Mouse (Mus musculus) midbrain, embryonic 10.5 days (tissue): ENCODE measurements around the gene Rnf169. TPM values are rescaled to one million over a fixed set of nuclear protein-coding genes. Genes with fewer than 3 reads are reported as not detected.
A peak's percentile ranks its signal among the peaks of the same experiment; 100 is the strongest.

ENCODE experiments used
- DNase-seq: peaks from one replicate; pipeline ENCODE4 v3.0.0-alpha.2; 2017; ENCODE audit warnings: low spot score
- H3K27ac ChIP-seq: fragments of 300-500 bp; sonication (generic); replicated peaks from 2 replicates; pipeline ENCODE4 v1.5.1; 2016; ENCODE audit warnings: mild to moderate bottlenecking
- H3K27me3 ChIP-seq: fragments of 300-500 bp; sonication (generic); 2 replicates; pipeline ENCODE4 v1.6.1; 2016; ENCODE audit warnings: low read depth, mild to moderate bottlenecking; ENCODE audit not compliant: poor library complexity, severe bottlenecking
- H3K36me3 ChIP-seq: fragments of 300-500 bp; sonication (generic); 2 replicates; pipeline ENCODE4 v1.6.1; 2016; ENCODE audit warnings: mild to moderate bottlenecking, moderate library complexity
- H3K4me1 ChIP-seq: fragments of 300-500 bp; sonication (generic); 2 replicates; pipeline ENCODE4 v1.6.1; 2016
- H3K4me3 ChIP-seq: fragments of 300-500 bp; sonication (generic); 2 replicates; pipeline ENCODE4 v1.5.1; 2016; ENCODE audit warnings: mild to moderate bottlenecking, moderate library complexity
- H3K9me3 ChIP-seq: fragments of 300-500 bp; sonication (generic); replicated peaks from 2 replicates; pipeline ENCODE4 v1.6.1; 2016; ENCODE audit warnings: mild to moderate bottlenecking
- WGBS: fragments of 180-500 bp; shearing (Covaris S2); methylation state at CpG from one replicate; pipeline ENCODE4 v1.1.7; 2016; 5-methylcytosine and 5-hydroxymethylcytosine counted together
- polyA plus RNA-seq: library from polyadenylated mRNA; unstranded; fragments of >200 nt; fragmentation: Nextera tagmentation; extraction: Ambion mirVana; gene quantifications from 2 replicates; pipeline ENCODE4 v1.2.1, GENCODE M21; 2016

The Rnf169 gene
- polyA plus RNA-seq, 1 experiment from 2014 or later: 4.0 TPM

GRCm38 (mm10) chr7:99920416-99920815 is 59.8 kb downstream of the Rnf169 start:
- Histone ChIP-seq H3K9me3 (no peaks in the 10 kb centered on the region), H3K4me3 (no peak overlapping the region), H3K27me3 (peaks cover 40% of the 10 kb centered on the region), H3K36me3 (peaks cover 57% of the 10 kb centered on the region), H3K27ac (no peak overlapping the region), H3K4me1 (peaks cover 21% of the 10 kb centered on the region)
- no peak for DNase-seq
- 80% methylated on average over 2 of the region's 2 CpGs for WGBS

- 92% methylated on average over 6 of the region's 6 CpGs for WGBS
- H3K9me3 ChIP-seq: no peaks in the 10 kb centered on the region
- H3K4me3 ChIP-seq: no peak overlapping the region
- no peak overlapping the region for H3K27ac ChIP-seq
- H3K36me3 ChIP-seq: peaks cover 53% of the 10 kb centered on the region
- no peak for DNase-seq
- peaks cover 41% of the 10 kb centered on the region for H3K27me3 ChIP-seq
- H3K4me1 ChIP-seq: peaks cover 21% of the 10 kb centered on the region
Measured at GRCm38 (mm10) chr7:99919971-99920370, 60.3 kb downstream of the Rnf169 start.

GRCm38 (mm10) chr7:99919164-99919563 is 61.1 kb downstream of the Rnf169 start:
- Histone ChIP-seq H3K27me3 (peaks cover 41% of the 10 kb centered on the region), H3K27ac (no peak overlapping the region)

GRCm38 (mm10) chr7:99917320-99917844 is 62.9 kb downstream of the Rnf169 start:
- peak overlapping the region; percentile 54 for H3K4me3 ChIP-seq
- H3K36me3 ChIP-seq: peaks cover 27% of the 10 kb centered on the region
- peaks cover 41% of the 10 kb centered on the region for H3K27me3 ChIP-seq
- peak; percentile 48 for DNase-seq
- H3K9me3 ChIP-seq: no peaks in the 10 kb centered on the region
- peaks cover 21% of the 10 kb centered on the region for H3K4me1 ChIP-seq
- 3% methylated on average over 36 of the region's 36 CpGs for WGBS
- peak overlapping the region; percentile 13; the same call in 1 of the 2 replicates for H3K27ac ChIP-seq

More at GRCm38 (mm10) chr7:99919164-99919563, 61.1 kb downstream of the Rnf169 start:
- H3K36me3 ChIP-seq: peaks cover 44% of the 10 kb centered on the region
- H3K4me3 ChIP-seq: no peak overlapping the region
- 95% methylated on average over 2 of the region's 2 CpGs for WGBS
- H3K9me3 ChIP-seq: no peaks in the 10 kb centered on the region
- H3K4me1 ChIP-seq: peaks cover 21% of the 10 kb centered on the region
- no peak for DNase-seq

GRCm38 (mm10) chr7:99916741-99917319 is 63.4 kb downstream of the Rnf169 start:
- H3K27me3 ChIP-seq: peaks cover 41% of the 10 kb centered on the region
- H3K36me3 ChIP-seq: peaks cover 24% of the 10 kb centered on the region
- H3K9me3 ChIP-seq: no peaks in the 10 kb centered on the region
- H3K27ac ChIP-seq: no peak overlapping the region
- peaks cover 21% of the 10 kb centered on the region for H3K4me1 ChIP-seq
- H3K4me3 ChIP-seq: peak overlapping the region; percentile 54
- DNase-seq: peak; percentile 67
- WGBS: 6% methylated on average over 22 of the region's 22 CpGs

- no peak overlapping the region for H3K27ac ChIP-seq
- peaks cover 41% of the 10 kb centered on the region for H3K27me3 ChIP-seq
- H3K4me1 ChIP-seq: peaks cover 21% of the 10 kb centered on the region
- DNase-seq: no peak
- peaks cover 13% of the 10 kb centered on the region for H3K36me3 ChIP-seq
- 86% methylated on average over 2 of the region's 2 CpGs for WGBS
- H3K4me3 ChIP-seq: no peak overlapping the region
- no peaks in the 10 kb centered on the region for H3K9me3 ChIP-seq
Measured at GRCm38 (mm10) chr7:99915511-99915910, 64.7 kb downstream of the Rnf169 start.

GRCm38 (mm10) chr7:99914316-99914715 is 65.9 kb downstream of the Rnf169 start:
- peaks cover 39% of the 10 kb centered on the region for H3K27me3 ChIP-seq
- 0 out of 2 replicates have a peak, but pooled peaks cover 4% of the 10 kb centered on the region for H3K36me3 ChIP-seq
- H3K27ac ChIP-seq: no peak overlapping the region
- no peak overlapping the region for H3K4me3 ChIP-seq
- WGBS: 92% methylated on average over 10 of the region's 10 CpGs
- H3K9me3 ChIP-seq: no peaks in the 10 kb centered on the region
- no peak for DNase-seq
- H3K4me1 ChIP-seq: peaks cover 21% of the 10 kb centered on the region

GRCm38 (mm10) chr7:99911038-99911437 is 69.2 kb downstream of the Rnf169 start:
- H3K4me1 ChIP-seq: no peaks in the 10 kb centered on the region
- no peaks in the 10 kb centered on the region for H3K36me3 ChIP-seq
- DNase-seq: no peak
- H3K9me3 ChIP-seq: no peaks in the 10 kb centered on the region
- peaks cover 7% of the 10 kb centered on the region for H3K27me3 ChIP-seq
- 82% methylated on average over 5 of the region's 5 CpGs for WGBS
- H3K4me3 ChIP-seq: no peak overlapping the region
- H3K27ac ChIP-seq: no peak overlapping the region

GRCm38 (mm10) chr7:99907463-99907862 is 72.8 kb downstream of the Rnf169 start:
- WGBS: 82% methylated on average over 3 of the region's 3 CpGs
- no peaks in the 10 kb centered on the region for H3K4me1 ChIP-seq
- H3K27me3 ChIP-seq: no peaks in the 10 kb centered on the region
- no peak for DNase-seq
- no peaks in the 10 kb centered on the region for H3K9me3 ChIP-seq
- no peaks in the 10 kb centered on the region for H3K36me3 ChIP-seq
- no peak overlapping the region for H3K4me3 ChIP-seq
- H3K27ac ChIP-seq: no peak overlapping the region

GRCm38 (mm10) chr7:99906346-99906745 is 73.9 kb downstream of the Rnf169 start:
- no peaks in the 10 kb centered on the region for H3K27me3 ChIP-seq
- no peak for DNase-seq
- H3K4me3 ChIP-seq: no peak overlapping the region
- no peaks in the 10 kb centered on the region for H3K9me3 ChIP-seq
- 89% methylated on average over 3 of the region's 3 CpGs for whole genome bisulfite sequencing
- no peaks in the 10 kb centered on the region for H3K4me1 ChIP-seq
- no peaks in the 10 kb centered on the region for H3K36me3 ChIP-seq
- no peak overlapping the region for H3K27ac ChIP-seq

- Histone ChIP-seq H3K9me3 (no peaks in the 10 kb centered on the region), H3K4me1 (no peaks in the 10 kb centered on the region), H3K27me3 (no peaks in the 10 kb centered on the region), H3K27ac (no peak overlapping the region), H3K36me3 (no peaks in the 10 kb centered on the region), H3K4me3 (no peak overlapping the region)
- no peak for DNase-seq
- 73% methylated on average over 3 of the region's 3 CpGs for WGBS
Measured at GRCm38 (mm10) chr7:99904421-99905005, 75.7 kb downstream of the Rnf169 start.

- H3K36me3 ChIP-seq: no peaks in the 10 kb centered on the region
- H3K4me3 ChIP-seq: no peak overlapping the region
- DNase-seq: no peak
- H3K4me1 ChIP-seq: no peaks in the 10 kb centered on the region
- no peaks in the 10 kb centered on the region for H3K9me3 ChIP-seq
- H3K27ac ChIP-seq: no peak overlapping the region
- H3K27me3 ChIP-seq: no peaks in the 10 kb centered on the region
- 84% methylated on average over 11 of the region's 11 CpGs for WGBS
Measured at GRCm38 (mm10) chr7:99902918-99903665, 77.2 kb downstream of the Rnf169 start.

GRCm38 (mm10) chr7:99902208-99902607 is 78.0 kb downstream of the Rnf169 start:
- Histone ChIP-seq H3K36me3 (no peaks in the 10 kb centered on the region), H3K4me3 (no peak overlapping the region)
- 80% methylated on average over 4 of the region's 4 CpGs for WGBS

More at GRCm38 (mm10) chr7:99902208-99902607, 78.0 kb downstream of the Rnf169 start:
- Histone ChIP-seq H3K27me3 (no peaks in the 10 kb centered on the region), H3K9me3 (no peaks in the 10 kb centered on the region), H3K4me1 (no peaks in the 10 kb centered on the region), H3K27ac (no peak overlapping the region)
- DNase-seq: no peak
